Comparison of ENCODE assay signal across 8 mouse cellular contexts in genomic region chr15:81809550-81809949, GRCm38 (mm10). TPM values are rescaled to one million over a fixed set of nuclear protein-coding genes. Genes with fewer than 3 reads are reported as not detected.
DNase-seq lines count a peak whose midpoint lies in the region; ATAC-seq and TF ChIP-seq lines count a peak whose summit lies in the region.

No protein-coding gene starts in this region.

- H3K79me2 ChIP-seq in MEL (ENCODE audit: control insufficient read depth, insufficient read depth, low read length, poor library complexity), result peaks cover 6% of the 10 kb centered on the region

- no peak for DNase-seq in heart, adult 8-10 months (ENCODE audit: low spot score)
- no peak for DNase-seq in MEL (ENCODE audit: low read depth, low spot score)
- DNase-seq in midbrain, embryonic 11.5 days (ENCODE audit: low spot score, missing footprints), result no peak
- no peak for DNase-seq in MN1 (ENCODE audit: low spot score)
- no peak for DNase-seq in layer of hippocampus, adult 9-10 months (ENCODE audit: low spot score)
- no peak for DNase-seq in layer of hippocampus, adult 11-12 months (ENCODE audit: low spot score)

- TF ChIP-seq EP300 in MEL (IDR thresholded peaks at IDR 0.05; ENCODE audit: low read depth in 1 of 2, low read length in 2 of 2), result no peak

- H3K4me2 ChIP-seq in heart, embryonic 11.5 days, result peak overlapping the region; percentile 91
- H3K4me2 ChIP-seq in hindbrain, embryonic 12.5 days (replicated peaks), result peak overlapping the region; percentile 88
- peak overlapping the region; percentile 90; the same call in 1 of the 2 replicates for H3K4me2 ChIP-seq in midbrain, embryonic 11.5 days

- whole genome bisulfite sequencing in heart, embryonic 11.5 days (ENCODE audit: insufficient replicate concordance), result 42% methylated on average over 1 of the region's 1 CpGs
- 53% methylated on average over 1 of the region's 1 CpGs for WGBS in hindbrain, embryonic 12.5 days
- WGBS in midbrain, embryonic 11.5 days, result 59% methylated on average over 1 of the region's 1 CpGs

- no peak for TF ChIP-seq CTCF in MEL (IDR thresholded peaks at IDR 0.05 in 2 of 3, conservative IDR thresholded peaks at IDR 0.05 in 1 of 3; ENCODE audit: control insufficient read depth in 1 of 3, insufficient read depth in 1 of 3, low read depth in 2 of 3, low read length in 3 of 3, poor library complexity in 1 of 3, severe bottlenecking in 1 of 3)

- 0 out of 2 replicates have a peak overlapping the region, but pooled peaks have one; percentile 74 for H3K9ac ChIP-seq in heart, embryonic 11.5 days (ENCODE audit: low read depth, low read length)
- peak overlapping the region; percentile 67; the same call in 1 of the 2 replicates for H3K9ac ChIP-seq in MEL (ENCODE audit: control insufficient read depth, low read depth, low read length, poor library complexity, severe bottlenecking)
- H3K9ac ChIP-seq in hindbrain, embryonic 12.5 days, result 0 out of 2 replicates have a peak overlapping the region, but pooled peaks have one; percentile 67
- no peak overlapping the region for H3K9ac ChIP-seq in midbrain, embryonic 11.5 days (ENCODE audit: low read length)

- peak overlapping the region; percentile 75 for H3K4me3 ChIP-seq in heart, embryonic 11.5 days (ENCODE audit: low read depth, low read length)
- H3K4me3 ChIP-seq in MEL (ENCODE audit: control insufficient read depth in 1 of 2, insufficient read depth in 1 of 2, low read depth in 2 of 2, low read length in 2 of 2), result peak overlapping the region; percentile 74 to 75
- peak overlapping the region; percentile 70; the same call in 1 of the 2 replicates for H3K4me3 ChIP-seq in hindbrain, embryonic 12.5 days
- no peak overlapping the region for H3K4me3 ChIP-seq in midbrain, embryonic 11.5 days (ENCODE audit: low read depth, low read length)

- TF ChIP-seq RAD21 in MEL (IDR thresholded peaks at IDR 0.05; ENCODE audit: low read depth, low read length), result no peak

- peaks cover 37% of the 10 kb centered on the region for H3K4me1 ChIP-seq in heart, embryonic 11.5 days (ENCODE audit: control insufficient read depth, insufficient read depth, low read length)
- peaks cover 15 to 27% of the 10 kb centered on the region in 2 experiments for H3K4me1 ChIP-seq in MEL (ENCODE audit: control insufficient read depth in 1 of 2, insufficient read depth in 2 of 2, low read length in 2 of 2)
- peaks cover 48% of the 10 kb centered on the region for H3K4me1 ChIP-seq in hindbrain, embryonic 12.5 days
- peaks cover 23% of the 10 kb centered on the region for H3K4me1 ChIP-seq in midbrain, embryonic 11.5 days (ENCODE audit: control insufficient read depth, insufficient read depth, low read length)

- H3K9me3 ChIP-seq in heart, embryonic 11.5 days (replicated peaks; ENCODE audit: control insufficient read depth, low read length), result no peaks in the 10 kb centered on the region
- no peaks in the 10 kb centered on the region for H3K9me3 ChIP-seq in MEL (replicated peaks; ENCODE audit: insufficient read depth, low read length)
- no peaks in the 10 kb centered on the region for H3K9me3 ChIP-seq in hindbrain, embryonic 12.5 days (replicated peaks)
- no peaks in the 10 kb centered on the region for H3K9me3 ChIP-seq in midbrain, embryonic 11.5 days (ENCODE audit: control insufficient read depth, low read length)

- no peaks in the 10 kb centered on the region for H3K27me3 ChIP-seq in heart, embryonic 11.5 days (ENCODE audit: control insufficient read depth, insufficient read depth, low read length)
- H3K27me3 ChIP-seq in MEL (ENCODE audit: control insufficient read depth in 1 of 2, insufficient read depth in 2 of 2, low read length in 2 of 2), result no peaks in the 10 kb centered on the region
- H3K27me3 ChIP-seq in hindbrain, embryonic 12.5 days, result no peaks in the 10 kb centered on the region
- H3K27me3 ChIP-seq in midbrain, embryonic 11.5 days (ENCODE audit: control insufficient read depth, insufficient read depth, low read length), result no peaks in the 10 kb centered on the region

- no peaks in the 10 kb centered on the region for H3K36me3 ChIP-seq in heart, embryonic 11.5 days (ENCODE audit: control insufficient read depth, insufficient read depth, low read length)
- H3K36me3 ChIP-seq in MEL (ENCODE audit: control insufficient read depth in 1 of 2, insufficient read depth in 2 of 2, low read length in 2 of 2), result peaks cover 0 to 26% of the 10 kb centered on the region in 2 experiments; a peak in 2 of 4 replicates
- no peaks in the 10 kb centered on the region for H3K36me3 ChIP-seq in hindbrain, embryonic 12.5 days
- no peaks in the 10 kb centered on the region for H3K36me3 ChIP-seq in midbrain, embryonic 11.5 days (ENCODE audit: control insufficient read depth, insufficient read depth, low read length)

- no peak for TF ChIP-seq POLR2A in MEL (IDR thresholded peaks at IDR 0.05; ENCODE audit: control insufficient read depth in 1 of 2, insufficient read depth in 1 of 2, low read depth in 1 of 2, low read length in 2 of 2, poor library complexity in 1 of 2)

- peak overlapping the region; percentile 81 for H3K27ac ChIP-seq in heart, embryonic 11.5 days (ENCODE audit: low read depth, low read length)
- no peak overlapping the region for H3K27ac ChIP-seq in MEL (ENCODE audit: control insufficient read depth, low read depth, low read length)
- H3K27ac ChIP-seq in hindbrain, embryonic 12.5 days, result peak overlapping the region; percentile 82; the same call in 1 of the 2 replicates
- H3K27ac ChIP-seq in midbrain, embryonic 11.5 days (ENCODE audit: low read depth, low read length), result no peak overlapping the region

- ATAC-seq in heart, embryonic 11.5 days (replicated peaks; ENCODE audit: insufficient number of reproducible peaks, low FRiP score, low TSS enrichment), result no peak
- ATAC-seq in hindbrain, embryonic 12.5 days (ENCODE audit: low FRiP score), result no peak
- ATAC-seq in midbrain, embryonic 11.5 days (ENCODE audit: low FRiP score), result no peak

TF ChIP-seq in MEL, 35 proteins besides CTCF, POLR2A, EP300 and RAD21:
- TF ChIP-seq RCOR1 (IDR thresholded peaks at IDR 0.05; ENCODE audit: low read depth, low read length), result no peak
- TF ChIP-seq ZNF384 (IDR thresholded peaks at IDR 0.05; ENCODE audit: low read depth, low read length), result no peak

RNA-seq across cellular contexts. Expression of gene Tef, which starts 7.3 kb away (rescaled TPM):
- 15.0 and 16.3 TPM in 2 replicates for polyA plus RNA-seq in heart, embryonic 11.5 days (2014; fragmentation: Nextera tagmentation; extraction: Ambion mirVana)
- total RNA-seq in heart, adult 8-10 months (2022), result 100 to 1,000 TPM; 125 to 157 (median 155) TPM
- total RNA-seq in MEL (2012; rRNA removed), result 11.6 and 12.3 TPM in 2 replicates
- polyA plus RNA-seq in MEL (2012; ENCODE audit: insufficient read depth in 1 of 2, insufficient read length in 2 of 2, low read depth in 1 of 2, low replicate concordance in 2 of 2, missing spikeins in 1 of 2), result 10 to 100 TPM in 1 of 2 experiments, not detected in 1; 21.7 TPM
- 30.0 and 31.9 TPM in 2 replicates for polyA plus RNA-seq in hindbrain, embryonic 12.5 days (2016; fragmentation: Nextera tagmentation; extraction: Ambion mirVana)
- polyA plus RNA-seq in midbrain, embryonic 11.5 days (2014; fragmentation: Nextera tagmentation; extraction: Ambion mirVana), result 11.0 and 12.9 TPM in 2 replicates

RNA-seq across cellular contexts. Expression of gene Tob2, which starts 49.0 kb away (rescaled TPM):
- 9.9 and 12.1 TPM in 2 replicates for polyA plus RNA-seq in heart, embryonic 11.5 days (2014; fragmentation: Nextera tagmentation; extraction: Ambion mirVana)
- total RNA-seq in heart, adult 8-10 months (2022), result 100 to 1,000 TPM in 1 of 4 experiments, 10 to 100 TPM in 3; 50.6 to 129 (median 74.7) TPM
- 21.6 and 23.5 TPM in 2 replicates for total RNA-seq in MEL (2012; rRNA removed)
- polyA plus RNA-seq in MEL (2012; ENCODE audit: insufficient read depth in 1 of 2, insufficient read length in 2 of 2, low read depth in 1 of 2, low replicate concordance in 2 of 2, missing spikeins in 1 of 2), result 10 to 100 TPM in 1 of 2 experiments, not detected in 1; 20.7 TPM
- polyA plus RNA-seq in hindbrain, embryonic 12.5 days (2016; fragmentation: Nextera tagmentation; extraction: Ambion mirVana), result 20.4 and 21.2 TPM in 2 replicates
- polyA plus RNA-seq in midbrain, embryonic 11.5 days (2014; fragmentation: Nextera tagmentation; extraction: Ambion mirVana), result 10.4 and 12.9 TPM in 2 replicates

Comparison
In these comparisons a context has a peak if more than half of its experiments do, and no peak if none do; other contexts are left out.
1. H3K27ac ChIP-seq: peak in heart, embryonic 11.5 days (single experiment) and hindbrain, embryonic 12.5 days (single experiment); none in MEL (single experiment) and midbrain, embryonic 11.5 days (single experiment).
2. Peak in every context shown above with its lines, with median percentiles within 50 percentile points of each other: H3K4me2 ChIP-seq.